Mouse (Mus musculus): ENCODE results near the gene Immp2l. TPM values are rescaled to one million over a fixed set of nuclear protein-coding genes. Genes with fewer than 3 reads are reported as not detected.

Gene Immp2l
- total RNA-seq, 1 experiment, result 11.4 TPM

DNA sequence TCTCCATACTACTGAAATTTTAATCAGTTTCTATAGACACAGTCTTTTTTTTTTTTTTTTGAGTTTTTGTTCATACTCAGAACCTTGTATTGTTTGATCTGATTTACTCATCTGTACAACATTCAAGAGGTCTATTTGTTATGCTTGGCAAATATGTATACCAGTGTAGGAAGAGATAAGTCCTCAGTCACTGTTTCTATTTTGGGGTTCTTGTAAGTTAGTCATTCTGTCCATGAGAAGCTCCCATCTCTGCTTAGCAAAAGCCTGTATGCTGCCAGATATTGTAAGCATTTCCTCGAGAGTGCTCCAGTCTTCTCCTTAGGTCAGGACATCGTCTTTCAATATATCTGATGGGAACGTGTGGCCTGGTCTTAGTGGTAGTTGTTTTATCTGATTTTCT, 168.9 kb downstream of the Immp2l start:
- Histone ChIP-seq H3K4me3 (ENCODE audit: insufficient read depth in 1 of 2, low read depth in 1 of 2, low read length in 2 of 2, poor library complexity in 1 of 2, severe bottlenecking in 1 of 2) (no peak overlapping the region), H3K9me3 (ENCODE audit: control insufficient read depth, insufficient read depth, low read depth, low read length) (no peaks in the 10 kb centered on the region), H3K36me3 (ENCODE audit: control insufficient read depth, insufficient read depth, low read length, poor library complexity, severe bottlenecking) (no peaks in the 10 kb centered on the region), H3K27ac (ENCODE audit: insufficient read depth, low read depth, low read length, poor library complexity, severe bottlenecking) (no peak overlapping the region), H3K9ac (ENCODE audit: insufficient read depth, low read depth, low read length, poor library complexity, severe bottlenecking) (no peak overlapping the region), H3K4me1 (ENCODE audit: control insufficient read depth in 2 of 2, insufficient read depth in 2 of 2, low read length in 2 of 2, poor library complexity in 1 of 2) (no peaks in the 10 kb centered on the region)
- in situ Hi-C loops (cut with MboI; ENCODE audit: low sequenced_read_pairs in 2 of 2, unreplicated experiment in 2 of 2), result no loop called here
- DNase-seq (ENCODE audit: low read depth, low spot score), result no peak
- TF ChIP-seq ZNF384 (IDR thresholded peaks at IDR 0.05; ENCODE audit: low read depth, low read length) (no peak), CHD2 (IDR thresholded peaks at IDR 0.05; ENCODE audit: low read depth, low read length) (no peak), ZC3H11A (IDR thresholded peaks at IDR 0.05; ENCODE audit: borderline replicate concordance, low read depth, low read length) (no peak), HCFC1 (IDR thresholded peaks at IDR 0.05; ENCODE audit: borderline replicate concordance, insufficient read depth, low read length) (no peak), MAFK (IDR thresholded peaks at IDR 0.05; ENCODE audit: insufficient read depth, low read depth, low read length) (no peak)

DNA sequence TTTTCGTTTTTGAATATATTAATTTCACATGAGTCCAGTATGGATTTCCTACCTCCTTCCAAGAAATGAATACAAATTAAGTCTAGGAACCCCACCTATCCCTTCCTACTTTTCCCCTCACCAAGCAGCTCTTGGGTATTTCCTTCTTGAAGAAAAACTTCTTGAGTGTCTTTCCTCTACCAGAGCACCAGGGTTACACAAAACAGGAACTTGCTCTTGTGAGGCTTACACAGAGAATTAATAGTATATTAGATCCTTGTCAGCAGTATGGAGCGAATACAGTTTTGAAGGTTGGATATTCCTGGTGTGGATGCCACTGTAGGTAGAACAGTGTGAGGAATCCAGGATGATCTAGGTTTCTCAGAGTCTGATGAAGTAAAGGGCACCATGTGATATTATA, 172.5 kb downstream of the Immp2l start:
- in situ Hi-C loops (cut with MboI; ENCODE audit: low sequenced_read_pairs in 2 of 2, unreplicated experiment in 2 of 2), result no loop called here
- H3K9ac ChIP-seq (ENCODE audit: insufficient read depth, low read depth, low read length, poor library complexity, severe bottlenecking), result no peak overlapping the region
- H3K27ac ChIP-seq (ENCODE audit: insufficient read depth, low read depth, low read length, poor library complexity, severe bottlenecking), result no peak overlapping the region
- H3K36me3 ChIP-seq (ENCODE audit: control insufficient read depth, insufficient read depth, low read length, poor library complexity, severe bottlenecking), result no peaks in the 10 kb centered on the region
- H3K4me3 ChIP-seq (ENCODE audit: insufficient read depth in 1 of 2, low read depth in 1 of 2, low read length in 2 of 2, poor library complexity in 1 of 2, severe bottlenecking in 1 of 2), result no peak overlapping the region
- TF ChIP-seq ZC3H11A (IDR thresholded peaks at IDR 0.05; ENCODE audit: borderline replicate concordance, low read depth, low read length), result no peak
- no peak for TF ChIP-seq MAFK (IDR thresholded peaks at IDR 0.05; ENCODE audit: insufficient read depth, low read depth, low read length)
- TF ChIP-seq HCFC1 (IDR thresholded peaks at IDR 0.05; ENCODE audit: borderline replicate concordance, insufficient read depth, low read length), result no peak
- no peak for DNase-seq (ENCODE audit: low read depth, low spot score)
- no peaks in the 10 kb centered on the region for H3K9me3 ChIP-seq (ENCODE audit: control insufficient read depth, insufficient read depth, low read depth, low read length)
- H3K4me1 ChIP-seq (ENCODE audit: control insufficient read depth in 2 of 2, insufficient read depth in 2 of 2, low read length in 2 of 2, poor library complexity in 1 of 2), result no peaks in the 10 kb centered on the region

DNA sequence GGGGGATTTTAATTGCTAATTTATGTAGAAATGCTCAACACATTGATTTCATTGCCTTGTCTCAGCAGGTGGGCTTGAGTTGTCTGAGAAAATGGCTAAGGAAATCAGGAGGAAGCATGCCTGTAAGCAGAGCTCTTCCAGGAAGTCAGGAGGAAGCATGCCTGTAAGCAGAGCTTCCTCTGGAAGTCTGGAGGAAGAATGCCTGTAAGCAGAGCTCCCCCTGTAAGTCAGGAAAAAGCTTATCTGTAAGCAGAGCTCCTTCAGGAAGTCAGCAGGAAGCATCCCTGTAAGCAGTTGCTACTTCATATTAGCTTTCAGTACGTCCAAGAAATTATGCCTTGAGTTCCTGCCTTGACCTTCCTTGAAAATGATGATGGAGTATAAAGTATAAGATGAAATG, 191.3 kb downstream of the Immp2l start:
- no peak for DNase-seq (ENCODE audit: low read depth, low spot score)
- Histone ChIP-seq H3K9ac (ENCODE audit: insufficient read depth, low read depth, low read length, poor library complexity, severe bottlenecking) (no peak overlapping the region), H3K36me3 (ENCODE audit: control insufficient read depth, insufficient read depth, low read length, poor library complexity, severe bottlenecking) (no peaks in the 10 kb centered on the region), H3K9me3 (ENCODE audit: control insufficient read depth, insufficient read depth, low read depth, low read length) (no peaks in the 10 kb centered on the region), H3K27ac (ENCODE audit: insufficient read depth, low read depth, low read length, poor library complexity, severe bottlenecking) (no peak overlapping the region), H3K4me1 (ENCODE audit: control insufficient read depth in 2 of 2, insufficient read depth in 2 of 2, low read length in 2 of 2, poor library complexity in 1 of 2) (no peaks in the 10 kb centered on the region), H3K4me3 (ENCODE audit: insufficient read depth in 1 of 2, low read depth in 1 of 2, low read length in 2 of 2, poor library complexity in 1 of 2, severe bottlenecking in 1 of 2) (no peak overlapping the region)
- in situ Hi-C loops (cut with MboI; ENCODE audit: low sequenced_read_pairs in 2 of 2, unreplicated experiment in 2 of 2), result loop anchor here in 1 of 2 experiments (25.0 kb wide), 1 partner anchor 378 kb away; no protein-coding TSS in a partner anchor
- no peak for TF ChIP-seq HCFC1 (IDR thresholded peaks at IDR 0.05; ENCODE audit: borderline replicate concordance, insufficient read depth, low read length)
- TF ChIP-seq ZC3H11A (IDR thresholded peaks at IDR 0.05; ENCODE audit: borderline replicate concordance, low read depth, low read length), result no peak
- no peak for TF ChIP-seq ZNF384 (IDR thresholded peaks at IDR 0.05; ENCODE audit: low read depth, low read length)
- TF ChIP-seq CHD2 (IDR thresholded peaks at IDR 0.05; ENCODE audit: low read depth, low read length), result no peak
- no peak for TF ChIP-seq MAFK (IDR thresholded peaks at IDR 0.05; ENCODE audit: insufficient read depth, low read depth, low read length)

DNA sequence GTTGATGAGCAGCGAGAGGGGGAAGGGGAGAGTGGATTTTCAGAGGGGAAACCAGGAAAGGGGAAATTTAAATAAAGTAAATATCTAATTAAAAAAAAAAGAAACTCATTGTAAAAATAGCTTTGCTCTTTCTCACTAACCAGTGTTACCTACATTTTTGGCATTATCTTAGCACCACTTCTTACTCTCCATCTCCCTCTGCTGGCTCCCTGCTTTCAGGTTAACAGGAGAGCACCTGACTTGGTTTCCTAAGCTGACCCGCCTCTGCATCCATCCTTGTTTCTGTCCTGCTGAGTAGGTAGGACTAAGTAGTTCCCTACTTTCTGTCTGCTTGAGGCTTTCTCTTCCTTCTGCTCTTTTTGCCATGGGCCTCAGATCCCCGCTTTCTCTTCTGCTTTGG, 198.0 kb downstream of the Immp2l start:
- in situ Hi-C loops (cut with MboI; ENCODE audit: low sequenced_read_pairs in 2 of 2, unreplicated experiment in 2 of 2), result loop anchor here in 1 of 2 experiments (25.0 kb wide), 1 partner anchor 385 kb away; no protein-coding TSS in a partner anchor
- Histone ChIP-seq H3K9me3 (ENCODE audit: control insufficient read depth, insufficient read depth, low read depth, low read length) (no peaks in the 10 kb centered on the region), H3K4me1 (ENCODE audit: control insufficient read depth in 2 of 2, insufficient read depth in 2 of 2, low read length in 2 of 2, poor library complexity in 1 of 2) (no peaks in the 10 kb centered on the region), H3K27ac (ENCODE audit: insufficient read depth, low read depth, low read length, poor library complexity, severe bottlenecking) (no peak overlapping the region), H3K4me3 (ENCODE audit: insufficient read depth in 1 of 2, low read depth in 1 of 2, low read length in 2 of 2, poor library complexity in 1 of 2, severe bottlenecking in 1 of 2) (no peak overlapping the region), H3K9ac (ENCODE audit: insufficient read depth, low read depth, low read length, poor library complexity, severe bottlenecking) (no peak overlapping the region), H3K36me3 (ENCODE audit: control insufficient read depth, insufficient read depth, low read length, poor library complexity, severe bottlenecking) (no peaks in the 10 kb centered on the region)
- peak; percentile 19 for DNase-seq (ENCODE audit: low read depth, low spot score)
- TF ChIP-seq MAFK (IDR thresholded peaks at IDR 0.05; ENCODE audit: insufficient read depth, low read depth, low read length) (no peak), CHD2 (IDR thresholded peaks at IDR 0.05; ENCODE audit: low read depth, low read length) (no peak), ZC3H11A (IDR thresholded peaks at IDR 0.05; ENCODE audit: borderline replicate concordance, low read depth, low read length) (0 out of 2 replicates have a peak, but pooled peaks have one; percentile 14)

DNA sequence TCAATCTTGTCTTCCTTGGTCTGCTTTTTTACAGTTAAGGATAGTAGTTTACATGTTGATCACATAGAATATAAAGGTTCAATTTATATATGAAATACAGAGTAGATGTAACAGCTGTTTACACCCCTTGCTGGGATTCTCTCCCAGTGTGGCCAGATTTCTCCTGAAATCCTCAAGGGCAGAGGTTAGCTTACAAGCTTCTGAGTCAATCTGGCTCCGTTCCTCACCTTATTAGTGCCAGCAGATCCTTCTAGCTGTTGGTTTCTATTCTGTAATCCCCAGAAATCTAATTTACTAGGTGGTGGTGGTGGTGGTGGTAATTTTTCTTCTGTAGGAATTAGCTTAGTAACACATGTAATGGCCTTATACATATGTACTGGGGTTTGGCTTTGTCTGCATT, 199.8 kb downstream of the Immp2l start:
- Histone ChIP-seq H3K36me3 (ENCODE audit: control insufficient read depth, insufficient read depth, low read length, poor library complexity, severe bottlenecking) (no peaks in the 10 kb centered on the region), H3K27ac (ENCODE audit: insufficient read depth, low read depth, low read length, poor library complexity, severe bottlenecking) (no peak overlapping the region), H3K9me3 (ENCODE audit: control insufficient read depth, insufficient read depth, low read depth, low read length) (no peaks in the 10 kb centered on the region), H3K9ac (ENCODE audit: insufficient read depth, low read depth, low read length, poor library complexity, severe bottlenecking) (no peak overlapping the region), H3K4me1 (ENCODE audit: control insufficient read depth in 2 of 2, insufficient read depth in 2 of 2, low read length in 2 of 2, poor library complexity in 1 of 2) (no peaks in the 10 kb centered on the region), H3K4me3 (ENCODE audit: insufficient read depth in 1 of 2, low read depth in 1 of 2, low read length in 2 of 2, poor library complexity in 1 of 2, severe bottlenecking in 1 of 2) (no peak overlapping the region)
- DNase-seq (ENCODE audit: low read depth, low spot score), result no peak
- TF ChIP-seq CHD2 (IDR thresholded peaks at IDR 0.05; ENCODE audit: low read depth, low read length) (no peak), ZNF384 (IDR thresholded peaks at IDR 0.05; ENCODE audit: low read depth, low read length) (no peak), ZC3H11A (IDR thresholded peaks at IDR 0.05; ENCODE audit: borderline replicate concordance, low read depth, low read length) (no peak), MAFK (IDR thresholded peaks at IDR 0.05; ENCODE audit: insufficient read depth, low read depth, low read length) (no peak), HCFC1 (IDR thresholded peaks at IDR 0.05; ENCODE audit: borderline replicate concordance, insufficient read depth, low read length) (no peak)
- in situ Hi-C loops (cut with MboI; ENCODE audit: low sequenced_read_pairs in 2 of 2, unreplicated experiment in 2 of 2), result loop anchor here in 1 of 2 experiments (25.0 kb wide), 1 partner anchor 386 kb away; no protein-coding TSS in a partner anchor

Data from ES-E14 (cell line).